Mouse (Mus musculus): Measurements from ENCODE around the gene Wnk4.
"Not testable (repeated sequence)": the region's sequence is repeated elsewhere in the genome, so short reads cannot be mapped to it uniquely, and the experiment has no call there.

The Wnk4 gene

GRCm38 (mm10) chr11:101316501-101316917, 56.1 kb downstream of the Wnk4 start:
- no peak for DNase-seq (ENCODE audit: low spot score in 2 of 2)

- DNase-seq (ENCODE audit: low spot score in 2 of 2) = peak; percentile 14 to 50
Observed at GRCm38 (mm10) chr11:101323609-101324008, 63.2 kb downstream of the Wnk4 start.

- no peak for DNase-seq (ENCODE audit: low spot score in 2 of 2)
Observed at GRCm38 (mm10) chr11:101324763-101325162, 64.4 kb downstream of the Wnk4 start, which contains the start of gene Aoc2. Gene Aoc2 (plus strand): TSS chr11:101325063.

GRCm38 (mm10) chr11:101325201-101325600, 64.8 kb downstream of the Wnk4 start:
- DNase-seq (ENCODE audit: low spot score in 2 of 2) = not testable (repeated sequence)

GRCm38 (mm10) chr11:101326147-101326546, 65.8 kb downstream of the Wnk4 start:
- no peak for DNase-seq (ENCODE audit: low spot score in 2 of 2)
